Mouse (Mus musculus) heart, embryonic 15.5 days (tissue): ENCODE data around the gene Plxdc2. TPM values are rescaled to one million over a fixed set of nuclear protein-coding genes. Genes with fewer than 3 reads are reported as not detected.

Experiments used
- ATAC-seq: fragments of 200-750 bp; cut with Nextera tagmentation; replicated peaks from 2 replicates; pipeline ENCODE4 v1.8.0; 2017; ENCODE audit warnings: low read depth, moderate TSS enrichment; ENCODE audit not compliant: insufficient number of reproducible peaks, insufficient read depth, low FRiP score
- H3K27ac ChIP-seq: fragments of 300-500 bp; sonication (generic); 2 replicates; pipeline ENCODE4 v1.5.1; 2015; ENCODE audit warnings: mild to moderate bottlenecking, inconsistent platforms
- H3K27me3 ChIP-seq: fragments of 300-500 bp; sonication (generic); 2 replicates; pipeline ENCODE4 v1.6.1; 2015; ENCODE audit warnings: inconsistent platforms
- H3K36me3 ChIP-seq: fragments of 300-500 bp; sonication (generic); 2 replicates; pipeline ENCODE4 v1.6.1; 2015; ENCODE audit warnings: mild to moderate bottlenecking, inconsistent platforms
- H3K4me1 ChIP-seq: fragments of 300-500 bp; sonication (generic); replicated peaks from 2 replicates; pipeline ENCODE4 v1.6.1; 2015; ENCODE audit warnings: inconsistent platforms
- H3K4me2 ChIP-seq: fragments of 300-500 bp; sonication (generic); 2 replicates; pipeline ENCODE4 v1.6.1; 2015; ENCODE audit warnings: inconsistent platforms, mild to moderate bottlenecking, moderate library complexity
- H3K4me3 ChIP-seq: fragments of 300-500 bp; sonication (generic); 2 replicates; pipeline ENCODE4 v1.5.1; 2015; ENCODE audit warnings: mild to moderate bottlenecking, inconsistent platforms
- H3K9ac ChIP-seq: fragments of 300-500 bp; sonication (generic); 2 replicates; pipeline ENCODE4 v1.6.1; 2015; ENCODE audit warnings: mild to moderate bottlenecking, inconsistent platforms
- H3K9me3 ChIP-seq: fragments of 300-500 bp; sonication (generic); replicated peaks from 2 replicates; pipeline ENCODE4 v1.6.1; 2016; ENCODE audit warnings: inconsistent platforms
- WGBS: fragments of 180-500 bp; shearing (Covaris S2); methylation state at CpG from one replicate; pipeline ENCODE4 v1.1.7; 2015; ENCODE audit warnings: mixed read lengths; 5-methylcytosine and 5-hydroxymethylcytosine counted together
- polyA plus RNA-seq: library from polyadenylated mRNA; unstranded; fragments of >200 nt; fragmentation: Nextera tagmentation; extraction: Ambion mirVana; gene quantifications from 2 replicates; pipeline ENCODE4 v1.2.1, GENCODE M21; 2015

Plxdc2 gene
- polyA plus RNA-seq, 1 experiment from 2014 or later = 18.2 TPM

DNA sequence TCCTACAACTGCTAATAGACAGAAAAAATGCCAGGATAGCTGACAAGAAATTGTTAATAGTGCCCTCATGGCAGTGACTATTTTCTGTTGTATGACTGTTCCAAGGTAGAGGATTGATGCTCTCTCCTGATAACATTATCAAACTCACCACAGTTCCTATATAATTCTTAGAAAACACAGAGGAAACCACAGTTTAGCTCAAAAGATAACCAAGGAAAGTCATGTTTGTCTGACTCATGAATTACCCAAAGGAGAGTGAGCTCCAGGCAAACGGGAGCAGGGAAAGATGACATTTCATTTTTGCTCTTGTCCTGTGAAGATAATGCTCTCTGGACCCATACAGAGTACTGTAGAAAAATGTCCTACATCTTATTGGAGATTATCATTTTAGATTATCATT is 8.6 kb downstream of the Plxdc2 start:
- no peak for ATAC-seq
- H3K4me3 ChIP-seq = no peak overlapping the region
- no peak overlapping the region for H3K27ac ChIP-seq
- peaks cover 10% of the 10 kb centered on the region for H3K4me1 ChIP-seq
- no peaks in the 10 kb centered on the region for H3K36me3 ChIP-seq
- H3K9me3 ChIP-seq = no peaks in the 10 kb centered on the region
- H3K9ac ChIP-seq = no peak overlapping the region
- WGBS = 58% methylated on average over 1 of the region's 1 CpGs
- H3K27me3 ChIP-seq = no peaks in the 10 kb centered on the region
- no peak overlapping the region for H3K4me2 ChIP-seq

DNA sequence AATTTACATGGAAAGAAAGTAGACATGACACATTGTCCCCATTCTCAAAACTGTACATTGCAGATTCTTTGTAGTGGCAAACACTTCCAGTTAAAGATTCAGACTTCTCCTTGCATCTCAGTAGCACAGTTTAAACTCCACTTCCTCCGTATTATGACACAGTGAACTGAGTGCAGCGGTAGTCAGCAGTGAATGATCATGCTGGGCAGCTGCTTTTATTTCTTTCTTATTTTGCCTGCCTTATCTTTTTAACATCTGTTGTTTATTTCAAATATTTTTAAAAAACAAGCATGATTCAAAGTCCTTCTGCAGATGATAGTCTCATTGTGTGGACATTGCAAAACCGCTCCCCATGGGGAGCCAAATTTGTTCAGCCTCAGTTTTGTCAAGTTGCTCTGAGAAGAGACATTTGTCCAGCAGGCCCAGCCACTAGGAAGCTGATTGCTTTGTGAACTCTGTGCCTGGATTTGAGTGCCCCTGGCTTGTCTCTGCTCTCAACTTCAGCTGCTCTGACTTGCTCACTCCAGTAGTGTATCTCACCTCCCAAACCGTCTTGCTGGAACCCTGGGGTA is 9.8 kb downstream of the Plxdc2 start:
- WGBS = 53% methylated on average over 4 of the region's 4 CpGs
- H3K9ac ChIP-seq = no peak overlapping the region
- no peak overlapping the region for H3K4me3 ChIP-seq
- no peaks in the 10 kb centered on the region for H3K36me3 ChIP-seq
- ATAC-seq = no peak
- H3K4me2 ChIP-seq = no peak overlapping the region
- H3K27ac ChIP-seq = no peak overlapping the region
- H3K27me3 ChIP-seq = no peaks in the 10 kb centered on the region
- peaks cover 10% of the 10 kb centered on the region for H3K4me1 ChIP-seq
- H3K9me3 ChIP-seq = no peaks in the 10 kb centered on the region

- no peaks in the 10 kb centered on the region for H3K27me3 ChIP-seq
- no peak overlapping the region for H3K4me3 ChIP-seq
- H3K4me1 ChIP-seq = 0 out of 2 replicates have a peak, but pooled peaks cover 3% of the 10 kb centered on the region
- H3K36me3 ChIP-seq = no peaks in the 10 kb centered on the region
- H3K27ac ChIP-seq = no peak overlapping the region
- 84% methylated on average over 1 of the region's 1 CpGs for WGBS
- no peak overlapping the region for H3K9ac ChIP-seq
- ATAC-seq = no peak
- no peak overlapping the region for H3K4me2 ChIP-seq
- H3K9me3 ChIP-seq = no peaks in the 10 kb centered on the region
These were observed 14.3 kb downstream of the Plxdc2 start for GRCm38 (mm10) chr2:16370419-16370818.

GRCm38 (mm10) chr2:16374288-16374687 is 18.2 kb downstream of the Plxdc2 start:
- ATAC-seq = no peak
- Histone ChIP-seq H3K27ac (no peak overlapping the region), H3K4me1 (no peaks in the 10 kb centered on the region)

DNA sequence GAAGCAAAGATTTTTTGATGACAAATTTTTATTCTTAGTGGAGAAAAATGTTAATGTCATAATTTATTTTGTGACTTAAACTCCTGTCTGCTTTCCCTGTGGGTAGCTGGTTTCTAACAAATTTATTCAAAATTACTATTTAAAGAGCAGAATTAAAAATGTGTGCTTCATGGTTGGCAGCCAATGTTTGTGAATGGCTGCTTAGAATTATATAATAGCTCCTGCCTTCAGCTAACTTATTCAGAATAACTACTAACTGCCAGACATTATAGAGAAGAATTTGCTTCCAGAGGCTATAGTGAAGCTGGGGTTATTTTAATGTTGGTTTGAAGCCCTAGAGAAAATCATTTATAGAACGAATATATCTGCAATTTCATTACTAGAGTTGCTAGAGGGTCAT is 30.1 kb downstream of the Plxdc2 start:
- Histone ChIP-seq H3K9me3 (no peaks in the 10 kb centered on the region), H3K36me3 (no peaks in the 10 kb centered on the region), H3K4me3 (no peak overlapping the region), H3K27me3 (no peaks in the 10 kb centered on the region), H3K27ac (no peak overlapping the region), H3K9ac (no peak overlapping the region), H3K4me2 (no peak overlapping the region), H3K4me1 (no peaks in the 10 kb centered on the region)
- WGBS = 71% methylated on average over 1 of the region's 1 CpGs
- no peak for ATAC-seq

More at GRCm38 (mm10) chr2:16374288-16374687, 18.2 kb downstream of the Plxdc2 start:
- Histone ChIP-seq H3K9ac (no peak overlapping the region), H3K36me3 (no peaks in the 10 kb centered on the region), H3K27me3 (no peaks in the 10 kb centered on the region), H3K4me2 (no peak overlapping the region), H3K9me3 (no peaks in the 10 kb centered on the region), H3K4me3 (no peak overlapping the region)

- Histone ChIP-seq H3K27me3 (no peaks in the 10 kb centered on the region), H3K4me2 (no peak overlapping the region), H3K27ac (no peak overlapping the region), H3K4me1 (no peaks in the 10 kb centered on the region), H3K9me3 (no peaks in the 10 kb centered on the region), H3K9ac (no peak overlapping the region), H3K4me3 (no peak overlapping the region), H3K36me3 (no peaks in the 10 kb centered on the region)
- no peak for ATAC-seq
These were observed 30.6 kb downstream of the Plxdc2 start for GRCm38 (mm10) chr2:16386692-16387091.

GRCm38 (mm10) chr2:16387787-16388186 is 31.7 kb downstream of the Plxdc2 start:
- no peak for ATAC-seq
- no peaks in the 10 kb centered on the region for H3K36me3 ChIP-seq

GRCm38 (mm10) chr2:16397501-16397900 is 41.4 kb downstream of the Plxdc2 start:
- 88% methylated on average over 3 of the region's 3 CpGs for WGBS
- no peak for ATAC-seq
- H3K4me3 ChIP-seq = no peak overlapping the region
- no peaks in the 10 kb centered on the region for H3K4me1 ChIP-seq
- no peaks in the 10 kb centered on the region for H3K36me3 ChIP-seq
- no peak overlapping the region for H3K4me2 ChIP-seq
- no peak overlapping the region for H3K9ac ChIP-seq
- H3K27me3 ChIP-seq = no peaks in the 10 kb centered on the region
- no peak overlapping the region for H3K27ac ChIP-seq
- no peaks in the 10 kb centered on the region for H3K9me3 ChIP-seq

More at GRCm38 (mm10) chr2:16387787-16388186, 31.7 kb downstream of the Plxdc2 start:
- Histone ChIP-seq H3K4me1 (no peaks in the 10 kb centered on the region), H3K27ac (no peak overlapping the region), H3K4me3 (no peak overlapping the region), H3K4me2 (no peak overlapping the region), H3K9ac (no peak overlapping the region), H3K9me3 (no peaks in the 10 kb centered on the region), H3K27me3 (no peaks in the 10 kb centered on the region)

- Histone ChIP-seq H3K9me3 (no peaks in the 10 kb centered on the region), H3K36me3 (no peaks in the 10 kb centered on the region), H3K9ac (no peak overlapping the region), H3K4me2 (no peak overlapping the region), H3K4me1 (no peaks in the 10 kb centered on the region), H3K4me3 (no peak overlapping the region), H3K27me3 (no peaks in the 10 kb centered on the region), H3K27ac (no peak overlapping the region)
- WGBS = 81% methylated on average over 1 of the region's 1 CpGs
- no peak for ATAC-seq
These were observed 41.9 kb downstream of the Plxdc2 start for GRCm38 (mm10) chr2:16398006-16398405.

- Histone ChIP-seq H3K9ac (no peak overlapping the region), H3K4me1 (no peaks in the 10 kb centered on the region), H3K9me3 (no peaks in the 10 kb centered on the region), H3K27ac (no peak overlapping the region), H3K4me2 (no peak overlapping the region), H3K4me3 (no peak overlapping the region), H3K36me3 (no peaks in the 10 kb centered on the region), H3K27me3 (no peaks in the 10 kb centered on the region)
- no peak for ATAC-seq
- WGBS = 54% methylated on average over 10 of the region's 10 CpGs
These were observed 42.8 kb downstream of the Plxdc2 start for GRCm38 (mm10) chr2:16398896-16399295.

- Histone ChIP-seq H3K9ac (no peak overlapping the region), H3K27me3 (no peaks in the 10 kb centered on the region), H3K27ac (no peak overlapping the region), H3K36me3 (no peaks in the 10 kb centered on the region), H3K9me3 (no peaks in the 10 kb centered on the region), H3K4me1 (no peaks in the 10 kb centered on the region), H3K4me2 (no peak overlapping the region), H3K4me3 (no peak overlapping the region)
- 65% methylated on average over 2 of the region's 2 CpGs for WGBS
- ATAC-seq = no peak
These were observed 50.4 kb downstream of the Plxdc2 start for GRCm38 (mm10) chr2:16406508-16406907.

DNA sequence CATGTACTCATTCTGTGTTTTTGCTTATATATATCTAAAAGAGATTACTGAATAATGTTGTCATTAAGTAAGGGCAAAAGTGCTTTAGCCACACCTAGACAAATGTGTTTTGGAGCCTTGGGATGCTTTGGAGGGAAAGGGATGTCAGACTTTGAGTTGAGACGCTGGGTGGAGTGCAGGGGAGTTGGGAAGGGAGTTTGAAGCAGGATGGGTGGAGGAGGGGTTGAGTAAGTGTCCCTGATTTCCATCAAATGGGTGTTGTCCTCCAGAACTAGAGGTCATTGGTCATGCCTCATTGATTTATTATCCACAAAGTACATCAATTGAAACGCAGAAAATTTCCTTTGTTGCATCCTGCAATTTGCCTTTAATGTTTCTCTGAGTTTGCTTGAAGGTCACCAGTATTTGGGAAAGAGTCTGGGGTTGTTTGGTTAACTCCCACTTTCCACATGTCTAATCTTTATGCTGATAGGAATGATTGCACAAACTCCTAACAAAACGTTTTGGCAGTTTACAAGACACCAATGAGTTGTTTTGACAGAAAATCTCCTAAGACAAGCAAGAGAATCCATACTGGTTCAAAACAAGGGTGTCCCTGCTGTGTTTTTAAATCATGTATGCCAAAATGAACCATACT is 58.4 kb downstream of the Plxdc2 start:
- H3K27ac ChIP-seq = no peak overlapping the region
- no peaks in the 10 kb centered on the region for H3K27me3 ChIP-seq
- 48% methylated on average over 3 of the region's 3 CpGs for WGBS
- ATAC-seq = no peak
- H3K9me3 ChIP-seq = no peaks in the 10 kb centered on the region
- H3K9ac ChIP-seq = no peak overlapping the region
- H3K4me3 ChIP-seq = no peak overlapping the region
- H3K36me3 ChIP-seq = no peaks in the 10 kb centered on the region
- no peaks in the 10 kb centered on the region for H3K4me1 ChIP-seq
- no peak overlapping the region for H3K4me2 ChIP-seq
